Mouse (Mus musculus) embryonic facial prominence, embryonic 11.5 days (tissue): Measurements from ENCODE around the gene Sap30l. TPM values are rescaled to one million over a fixed set of nuclear protein-coding genes. Genes with fewer than 3 reads are reported as not detected.

Source experiments
- ATAC-seq: fragments of 200-750 bp; cut with Nextera tagmentation; replicated peaks from 2 replicates; pipeline ENCODE4 v1.8.0; 2017; ENCODE audit warnings: low read depth; ENCODE audit not compliant: insufficient number of reproducible peaks, low FRiP score, low TSS enrichment
- DNase-seq: peaks from one replicate; pipeline ENCODE4 v3.0.0-alpha.2; 2015; ENCODE audit warnings: low spot score
- H3K27ac ChIP-seq: fragments of 300-500 bp; sonication (generic); replicated peaks from 2 replicates; pipeline ENCODE4 v1.5.1; 2014; ENCODE audit warnings: mild to moderate bottlenecking, low read depth, low read length, control low read depth
- H3K27me3 ChIP-seq: fragments of 300-500 bp; sonication (generic); 2 replicates; pipeline ENCODE4 v1.6.1; 2014; ENCODE audit warnings: mild to moderate bottlenecking, low read length, moderate library complexity, mixed read lengths; ENCODE audit not compliant: control insufficient read depth, insufficient read depth
- H3K36me3 ChIP-seq: fragments of 300-500 bp; sonication (generic); replicated peaks from 2 replicates; pipeline ENCODE4 v1.6.1; 2014; ENCODE audit warnings: low read depth, mild to moderate bottlenecking, low read length, moderate library complexity, mixed read lengths; ENCODE audit not compliant: control insufficient read depth, insufficient read depth
- H3K4me1 ChIP-seq: fragments of 300-500 bp; sonication (generic); 2 replicates; pipeline ENCODE4 v1.6.1; 2014; ENCODE audit warnings: low read length, mixed read lengths; ENCODE audit not compliant: control insufficient read depth, insufficient read depth
- H3K4me2 ChIP-seq: fragments of 300-500 bp; sonication (generic); 2 replicates; pipeline ENCODE4 v1.6.1; 2014; ENCODE audit warnings: low read depth, mild to moderate bottlenecking, control low read depth, low read length, moderate library complexity
- H3K4me3 ChIP-seq: fragments of 300-500 bp; sonication (generic); 2 replicates; pipeline ENCODE4 v1.5.1; 2014; ENCODE audit warnings: low read depth, low read length, control low read depth
- H3K9ac ChIP-seq: fragments of 300-500 bp; sonication (generic); replicated peaks from 2 replicates; pipeline ENCODE4 v1.6.1; 2014; ENCODE audit warnings: mild to moderate bottlenecking, control low read depth, low read length
- H3K9me3 ChIP-seq: fragments of 300-500 bp; sonication (generic); replicated peaks from 2 replicates; pipeline ENCODE4 v1.6.1; 2016; ENCODE audit warnings: mild to moderate bottlenecking, low read length, inconsistent platforms, mixed read lengths; ENCODE audit not compliant: control insufficient read depth
- WGBS: fragments of 180-500 bp; shearing (Covaris S2); extraction: QIAGEN DNeasy Blood & Tissue Kit; methylation state at CpG from one replicate; pipeline ENCODE4 v1.1.7; 2014; 5-methylcytosine and 5-hydroxymethylcytosine counted together
- polyA plus RNA-seq: library from polyadenylated mRNA; unstranded; fragments of >200 nt; fragmentation: Nextera tagmentation; extraction: Ambion mirVana; gene quantifications from 2 replicates; pipeline ENCODE4 v1.2.1, GENCODE M21; 2014

Gene Sap30l
- polyA plus RNA-seq, 1 experiment from 2014 or later, result 16.2 TPM

DNA sequence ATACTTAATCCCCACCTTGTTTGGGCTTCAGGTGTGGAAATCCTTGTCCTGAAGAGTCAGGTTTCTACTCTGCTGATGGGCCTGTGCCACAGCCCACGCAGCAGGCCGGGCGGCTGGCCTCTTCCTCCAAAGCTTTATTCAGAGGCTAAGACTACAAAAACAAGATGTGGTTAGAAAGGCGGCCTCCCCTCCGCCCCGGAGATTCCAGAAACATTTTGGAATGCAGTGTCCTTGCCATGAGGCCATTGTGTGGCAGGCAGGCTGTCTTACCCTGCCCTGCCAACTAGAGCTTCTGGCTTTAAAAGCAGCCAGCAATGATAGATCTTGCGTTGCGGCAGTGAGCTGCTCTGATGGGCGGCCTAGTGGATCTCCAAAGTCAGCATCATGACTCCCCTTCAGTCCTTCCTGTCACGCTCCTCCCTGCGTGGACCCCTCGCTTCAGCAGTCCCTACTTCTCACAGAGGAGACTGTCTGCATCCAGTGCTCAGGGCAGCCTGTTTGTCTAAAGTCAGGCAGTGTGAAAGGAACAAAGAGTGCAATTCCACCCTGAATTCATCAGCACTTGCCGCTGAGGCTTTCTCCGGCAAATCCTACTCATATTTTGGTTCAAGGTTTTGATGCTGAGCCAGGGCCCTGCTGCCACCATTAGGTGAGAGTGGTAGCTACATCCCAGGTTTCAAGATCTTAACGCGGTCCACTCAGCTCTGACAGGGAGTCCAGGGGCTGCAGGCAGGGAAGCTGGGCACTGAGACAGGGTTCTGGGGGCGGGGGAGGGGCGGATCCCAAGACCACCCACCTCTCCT is 14.6 kb upstream of the Sap30l start:
- Histone ChIP-seq H3K4me3 (no peak overlapping the region), H3K36me3 (no peaks in the 10 kb centered on the region)

DNA sequence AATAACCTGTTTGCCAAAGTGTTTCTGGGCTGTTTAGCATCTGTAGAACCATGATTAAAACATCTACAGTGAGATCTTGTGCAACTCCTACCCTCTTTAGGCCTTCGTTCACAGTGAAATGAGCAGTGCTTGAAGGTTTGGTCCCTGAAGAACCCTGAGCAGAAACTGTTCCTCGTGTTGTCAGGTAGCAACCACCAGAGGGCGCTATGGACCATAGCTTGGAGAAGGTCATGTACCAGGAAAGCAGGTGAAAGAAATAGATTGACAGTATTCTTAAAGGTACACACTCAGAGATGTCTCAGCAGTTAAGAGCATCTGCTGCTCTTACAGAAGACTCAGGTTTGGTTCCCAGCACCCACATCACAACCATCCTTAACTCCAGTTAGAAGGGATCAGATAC is 13.5 kb upstream of the Sap30l start:
- 29% methylated on average over 3 of the region's 3 CpGs for WGBS
- peak; percentile 39 for DNase-seq
- no peak for ATAC-seq

More for the DNA sequence above, 14.6 kb upstream of the Sap30l start:
- Histone ChIP-seq H3K9ac (peak overlapping the region; percentile 14; the same call in 1 of the 2 replicates), H3K4me1 (no peaks in the 10 kb centered on the region), H3K27ac (no peak overlapping the region; the same call in 1 of the 2 replicates), H3K27me3 (no peaks in the 10 kb centered on the region), H3K4me2 (no peak overlapping the region), H3K9me3 (no peaks in the 10 kb centered on the region)
- DNase-seq (peak; percentile 55), ATAC-seq (peak; percentile 11; the same call in 1 of the 2 replicates)
- WGBS, result 45% methylated on average over 18 of the region's 18 CpGs

DNA sequence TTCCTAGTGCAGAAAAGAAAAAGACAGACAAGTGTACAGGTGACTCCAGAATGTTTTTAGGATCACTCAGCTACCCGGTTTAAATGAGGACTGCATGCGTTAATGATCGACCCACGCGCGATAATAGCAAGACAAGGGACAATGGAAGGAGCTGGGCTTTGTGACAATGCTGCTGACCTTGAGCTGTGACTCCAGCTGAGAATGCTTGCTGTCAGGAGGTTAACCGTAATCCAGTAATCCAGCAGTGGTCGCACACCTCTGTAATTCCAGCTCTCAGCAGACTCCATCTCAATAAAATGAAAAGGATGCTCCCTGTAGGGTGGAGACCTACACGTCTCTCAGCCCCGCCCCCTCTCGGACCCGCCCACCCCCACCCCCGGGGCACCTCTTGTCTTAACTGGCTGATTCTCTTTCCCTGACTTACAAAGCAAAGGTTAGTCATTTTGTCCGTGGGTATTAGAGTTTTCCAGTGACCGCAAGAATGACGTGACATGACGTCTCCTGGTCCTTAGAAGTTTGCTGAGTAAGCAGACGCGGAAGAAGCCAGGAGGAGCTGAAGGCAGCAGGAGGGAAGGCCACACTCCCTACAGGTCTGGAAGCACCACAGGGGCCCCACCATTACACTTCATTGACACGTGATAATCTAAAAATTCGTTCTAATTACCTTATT is 10.4 kb upstream of the Sap30l start:
- 34% methylated on average over 21 of the region's 21 CpGs for WGBS
- Histone ChIP-seq H3K27me3 (no peaks in the 10 kb centered on the region), H3K9ac (no peak overlapping the region), H3K27ac (no peak overlapping the region), H3K4me3 (no peak overlapping the region), H3K9me3 (no peaks in the 10 kb centered on the region), H3K4me2 (no peak overlapping the region), H3K4me1 (no peaks in the 10 kb centered on the region), H3K36me3 (no peaks in the 10 kb centered on the region)
- no peak for ATAC-seq
- DNase-seq, result no peak

More for the DNA sequence above, 13.5 kb upstream of the Sap30l start:
- Histone ChIP-seq H3K4me3 (no peak overlapping the region), H3K9ac (no peak overlapping the region), H3K27ac (no peak overlapping the region), H3K27me3 (no peaks in the 10 kb centered on the region), H3K9me3 (no peaks in the 10 kb centered on the region), H3K4me1 (no peaks in the 10 kb centered on the region), H3K36me3 (no peaks in the 10 kb centered on the region), H3K4me2 (no peak overlapping the region)

DNA sequence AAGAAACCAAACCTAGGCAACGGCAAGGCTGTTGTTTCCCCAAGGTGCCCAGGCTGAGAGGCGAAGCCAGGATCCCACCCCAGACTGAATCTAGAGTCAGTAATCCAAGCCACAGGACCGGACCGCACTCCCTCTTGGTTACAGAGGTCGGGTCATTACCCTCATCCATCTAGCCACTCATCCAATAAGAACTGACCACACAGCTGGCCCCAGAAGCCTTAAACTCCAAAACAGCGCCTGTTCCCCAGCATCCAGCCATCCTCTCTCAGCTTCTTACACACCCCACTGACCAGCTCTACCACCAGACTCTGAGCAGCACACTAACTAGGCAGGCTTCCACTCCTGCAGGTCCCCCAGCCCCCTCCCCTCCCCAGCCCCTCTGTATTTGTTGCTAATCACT is 6.4 kb upstream of the Sap30l start:
- Histone ChIP-seq H3K27ac (no peak overlapping the region), H3K9me3 (no peaks in the 10 kb centered on the region), H3K36me3 (no peaks in the 10 kb centered on the region), H3K4me2 (no peak overlapping the region), H3K4me1 (no peaks in the 10 kb centered on the region), H3K4me3 (no peak overlapping the region), H3K9ac (no peak overlapping the region), H3K27me3 (no peaks in the 10 kb centered on the region)
- WGBS, result 57% methylated on average over 6 of the region's 6 CpGs
- no peak for DNase-seq
- no peak for ATAC-seq

DNA sequence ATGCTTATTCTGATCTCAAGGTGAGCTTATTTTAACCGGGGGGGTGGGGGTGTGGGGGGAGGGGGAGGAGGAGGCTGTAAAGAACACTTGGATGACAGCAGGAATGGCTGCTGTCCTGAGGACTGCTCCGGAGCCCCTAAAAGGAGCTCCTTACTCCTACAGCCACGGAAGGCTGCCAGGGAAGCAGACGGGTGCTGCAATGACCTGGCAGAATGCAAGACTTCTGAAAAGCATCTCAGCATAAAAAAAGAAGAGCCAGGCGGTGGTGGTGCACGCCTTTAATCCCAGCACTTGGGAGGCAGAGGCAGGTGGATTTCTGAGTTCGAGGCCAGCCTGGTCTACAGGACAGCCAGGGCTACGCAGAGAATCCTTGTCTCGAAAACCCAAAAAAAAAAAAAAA is 3.6 kb upstream of the Sap30l start:
- DNase-seq (no peak), ATAC-seq (no peak)
- Histone ChIP-seq H3K4me2 (no peak overlapping the region), H3K27me3 (no peaks in the 10 kb centered on the region), H3K4me1 (no peaks in the 10 kb centered on the region), H3K27ac (no peak overlapping the region), H3K9me3 (no peaks in the 10 kb centered on the region), H3K9ac (no peak overlapping the region), H3K36me3 (no peaks in the 10 kb centered on the region), H3K4me3 (no peak overlapping the region)
- 87% methylated on average over 9 of the region's 9 CpGs for WGBS

DNA sequence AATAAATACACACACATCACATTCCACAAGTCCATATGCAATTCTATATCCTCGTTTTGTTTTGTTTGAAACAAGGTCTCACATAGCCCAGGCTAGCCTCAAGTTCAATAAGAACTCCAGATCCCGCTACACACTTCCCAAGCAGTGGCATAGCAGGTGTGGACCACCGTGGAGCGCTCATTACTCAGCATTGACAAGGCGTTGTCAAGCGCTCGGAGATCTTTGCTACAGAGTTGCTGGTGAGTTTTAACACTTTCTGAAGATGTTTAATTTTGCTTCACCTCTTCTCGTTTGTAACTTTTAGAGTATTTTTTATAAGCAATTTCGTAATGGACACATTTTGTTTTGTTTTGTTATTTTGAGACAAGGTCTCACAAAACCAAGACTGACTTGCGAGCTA is 2.0 kb upstream of the Sap30l start:
- Histone ChIP-seq H3K9me3 (no peaks in the 10 kb centered on the region), H3K9ac (no peak overlapping the region), H3K4me3 (no peak overlapping the region), H3K36me3 (no peaks in the 10 kb centered on the region), H3K4me1 (no peaks in the 10 kb centered on the region), H3K27me3 (no peaks in the 10 kb centered on the region), H3K4me2 (no peak overlapping the region), H3K27ac (no peak overlapping the region)
- ATAC-seq (no peak), DNase-seq (no peak)
- WGBS, result 87% methylated on average over 10 of the region's 10 CpGs

DNA sequence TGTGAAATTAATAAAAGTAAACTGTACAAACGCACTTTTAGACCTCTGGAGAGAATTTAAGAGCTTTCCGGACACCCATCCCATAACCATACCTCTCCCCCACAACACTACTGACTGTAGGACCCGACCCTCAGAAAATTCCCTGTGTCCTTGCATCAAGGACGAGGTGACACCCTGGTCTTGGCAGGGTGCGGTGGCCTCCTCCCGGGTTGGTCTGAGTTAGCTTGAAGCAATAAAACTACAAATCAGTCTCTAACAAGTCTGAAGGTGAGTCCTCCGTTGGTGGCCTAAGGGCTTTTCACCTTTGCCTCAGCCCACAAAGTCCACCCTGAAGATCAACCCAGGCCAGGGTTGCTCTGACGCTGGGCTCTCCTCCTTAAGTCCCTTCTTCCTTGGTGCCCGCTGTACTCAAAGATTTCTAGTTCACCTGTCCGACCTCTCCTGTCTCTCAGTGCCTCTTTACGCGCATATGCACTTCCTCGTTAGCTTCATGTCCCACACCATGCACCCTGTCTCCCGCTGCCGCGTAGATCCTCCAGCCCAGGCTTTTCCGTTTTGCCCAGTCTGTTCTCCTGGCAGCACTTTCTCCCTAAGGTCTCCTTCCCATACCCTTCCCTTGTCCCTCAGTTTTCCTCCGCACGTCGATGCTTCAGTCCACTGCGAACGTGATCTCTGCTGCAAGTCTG is 1.0 kb upstream of the Sap30l start:
- Histone ChIP-seq H3K4me1 (no peaks in the 10 kb centered on the region), H3K4me2 (peak overlapping the region; percentile 97), H3K27me3 (no peaks in the 10 kb centered on the region), H3K9me3 (no peaks in the 10 kb centered on the region), H3K4me3 (peak overlapping the region; percentile 98), H3K36me3 (no peaks in the 10 kb centered on the region), H3K9ac (peak overlapping the region; percentile 79), H3K27ac (no peak overlapping the region)
- DNase-seq (no peak), ATAC-seq (no peak)
- WGBS, result 15% methylated on average over 22 of the region's 22 CpGs
